ENCODE assay signal across 16 mouse cellular contexts in genomic region chr15:69158124-69158523, GRCm38 (mm10).
"Had no signal": no experiment of that assay in that cellular context is flagged by ENCODE, and none has a peak within 500 bp of the region (broad histone marks: within the 10 kb centered on the region; RNA-seq: fewer than 3 reads in every experiment).

No protein-coding gene starts in this region.

- ATAC-seq: inflammation-experienced regulatory T-cells, adult 6 months; intestine, embryonic 15.5 days; intestine, postnatal 0 days; liver, embryonic 12.5 days had no signal

- DNase-seq: gastrocnemius, postnatal 14 days; gastrocnemius, postnatal 36 days; heart, adult 11 months; heart, adult 2 months; heart, postnatal 14 days; heart, postnatal 36 days; kidney, adult 18-20 months; kidney, adult 8-10 months; kidney, postnatal 10 days; kidney, postnatal 25 days; kidney, postnatal 4 days; left cerebral cortex, postnatal 4 days had no signal
